Mouse (Mus musculus) liver, embryonic 16.5 days (tissue): ENCODE results near the gene Trim3. TPM values are rescaled to one million over a fixed set of nuclear protein-coding genes. Genes with fewer than 3 reads are reported as not detected.

Source experiments
- ATAC-seq: fragments of 200-750 bp; cut with Nextera tagmentation; 2 replicates; pipeline ENCODE4 v1.8.0; 2017; ENCODE audit warnings: low read depth, mild to moderate bottlenecking, moderate number of reproducible peaks, moderate library complexity
- H3K27ac ChIP-seq: fragments of 300-500 bp; sonication (generic); 2 replicates; pipeline ENCODE4 v1.5.1; 2014; ENCODE audit warnings: mild to moderate bottlenecking, low read length
- H3K27me3 ChIP-seq: fragments of 300-500 bp; sonication (generic); 2 replicates; pipeline ENCODE4 v1.6.1; 2014; ENCODE audit warnings: low read depth, low read length, mixed read lengths; ENCODE audit not compliant: control insufficient read depth, insufficient read depth
- H3K36me3 ChIP-seq: fragments of 300-500 bp; sonication (generic); 2 replicates; pipeline ENCODE4 v1.6.1; 2014; ENCODE audit warnings: mild to moderate bottlenecking; ENCODE audit not compliant: control insufficient read depth, insufficient read depth
- H3K4me1 ChIP-seq: fragments of 300-500 bp; sonication (generic); 2 replicates; pipeline ENCODE4 v1.6.1; 2014; ENCODE audit warnings: low read depth, low read length, mixed read lengths; ENCODE audit not compliant: control insufficient read depth
- H3K4me2 ChIP-seq: fragments of 300-500 bp; sonication (generic); 2 replicates; pipeline ENCODE4 v1.6.1; 2014; ENCODE audit warnings: low read depth, low read length, mixed read lengths
- H3K4me3 ChIP-seq: fragments of 300-500 bp; sonication (generic); 2 replicates; pipeline ENCODE4 v1.5.1; 2014; ENCODE audit warnings: low read depth, mild to moderate bottlenecking, low read length
- H3K9ac ChIP-seq: fragments of 300-500 bp; sonication (generic); 2 replicates; pipeline ENCODE4 v1.6.1; 2014; ENCODE audit warnings: low read depth, low read length
- H3K9me3 ChIP-seq: fragments of 300-500 bp; sonication (generic); replicated peaks from 2 replicates; pipeline ENCODE4 v1.6.1; 2016; ENCODE audit warnings: low read length; ENCODE audit not compliant: control insufficient read depth
- WGBS: fragments of 180-500 bp; shearing (Covaris S2); extraction: QIAGEN DNeasy Blood & Tissue Kit; methylation state at CpG from one replicate; pipeline ENCODE4 v1.1.7; 2014; ENCODE audit not compliant: insufficient replicate concordance; 5-methylcytosine and 5-hydroxymethylcytosine counted together
- polyA plus RNA-seq: library from polyadenylated mRNA; unstranded; fragments of >200 nt; fragmentation: Nextera tagmentation; extraction: Ambion mirVana; gene quantifications from 2 replicates; pipeline ENCODE4 v1.2.1, GENCODE M21; 2015

Trim3 gene
- polyA plus RNA-seq: 3.1 and 4.6 TPM in 2 replicates

DNA sequence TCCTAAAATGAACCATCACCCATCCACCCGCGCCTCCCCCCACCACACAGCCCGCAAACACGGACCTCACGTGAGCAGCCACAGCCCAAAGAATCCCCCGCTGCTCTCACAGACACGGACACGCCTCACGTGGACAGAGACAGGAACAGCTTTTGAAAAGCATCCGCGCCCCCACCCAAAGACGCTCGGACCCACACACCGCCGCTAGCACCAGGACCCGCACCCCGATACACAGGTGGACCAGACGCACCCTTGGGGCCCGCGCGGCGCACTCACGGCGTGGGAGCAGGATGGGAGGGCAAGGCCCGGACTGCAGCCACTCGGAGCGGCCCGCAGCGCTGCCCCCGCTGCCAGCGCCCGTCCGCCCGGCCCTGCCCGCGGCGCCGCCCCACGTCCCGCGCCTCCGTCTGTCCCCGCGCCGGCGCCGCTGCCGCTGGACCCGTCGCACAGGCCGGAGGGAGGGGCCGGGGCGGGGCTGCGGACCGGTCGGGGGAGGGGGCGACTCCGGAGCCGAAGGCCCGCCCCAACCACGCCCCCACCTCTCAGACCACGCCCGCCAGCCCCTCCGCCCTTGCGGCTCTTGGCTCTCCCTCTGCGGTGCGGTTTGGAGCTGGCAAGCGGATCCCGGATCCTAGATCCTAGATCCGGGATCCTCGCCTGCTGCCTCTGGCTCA lies at the start of gene Trim3:
Gene Trim3 (minus strand): TSS at position 445 of the 674 bp plus-strand sequence.
- Histone ChIP-seq H3K4me3 (peak within 1 kb of the TSS; percentile 73), H3K27me3 (peaks cover 6% of the 10 kb centered on the region), H3K9me3 (no peaks in the 10 kb centered on the region), H3K4me2 (peak within 1 kb of the TSS; percentile 93), H3K27ac (no peak within 1 kb of the TSS), H3K36me3 (no peaks in the 10 kb centered on the region), H3K4me1 (peaks cover 11% of the 10 kb centered on the region), H3K9ac (peak within 1 kb of the TSS; percentile 72)
- ATAC-seq: peak; percentile 91
- WGBS: under 1% methylated on average over 70 of the region's 71 CpGs

DNA sequence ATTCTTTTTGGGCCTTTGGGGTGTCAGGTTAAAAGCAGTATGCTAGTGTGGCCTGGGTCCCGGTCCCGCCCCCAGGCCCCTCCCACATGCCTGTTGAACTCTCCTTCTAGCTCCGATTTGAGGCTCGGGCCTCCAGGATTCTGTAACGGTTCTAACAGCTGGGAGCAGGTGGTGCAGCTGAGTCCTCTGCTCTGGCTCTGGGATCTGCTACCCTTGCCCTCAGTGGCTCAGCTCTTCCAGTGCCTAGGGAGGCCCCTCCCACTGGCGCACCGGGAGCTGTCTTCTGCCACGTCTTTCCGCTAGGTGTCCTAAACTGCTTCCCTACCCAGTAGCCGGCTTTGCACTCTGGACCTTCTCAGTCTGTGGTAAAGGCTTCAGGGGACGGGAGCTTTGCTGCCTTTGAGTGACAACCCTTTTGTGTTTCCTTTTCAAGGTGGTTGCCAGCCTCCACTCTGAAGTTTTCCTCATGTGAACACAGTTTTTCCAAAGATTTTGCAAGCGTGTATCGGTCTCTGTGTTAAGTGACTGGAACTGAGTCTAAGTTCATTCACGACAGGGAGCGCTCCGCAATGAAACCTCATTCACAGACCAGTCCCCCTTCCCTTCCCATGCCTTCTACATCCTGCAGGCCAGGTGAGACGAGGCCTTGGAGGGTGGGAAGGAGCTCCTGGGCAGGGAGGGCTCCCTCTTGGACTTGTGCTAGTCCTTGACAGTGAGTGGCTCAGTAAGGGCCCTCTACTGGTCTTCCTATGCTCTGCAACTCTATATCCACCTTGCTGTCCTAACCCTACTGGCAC lies 17.5 kb upstream of the Trim3 start, which contains the start of gene Dnhd1:
Gene Dnhd1 (plus strand): TSS at position 189 of the 797 bp plus-strand sequence.
- WGBS: 2% methylated on average over 17 of the region's 17 CpGs
- Histone ChIP-seq H3K27me3 (no peaks in the 10 kb centered on the region), H3K9ac (peak within 1 kb of the TSS; percentile 55), H3K36me3 (no peaks in the 10 kb centered on the region), H3K4me3 (peak within 1 kb of the TSS; percentile 59), H3K4me1 (peaks cover 4% of the 10 kb centered on the region), H3K4me2 (peak within 1 kb of the TSS; percentile 81), H3K27ac (no peak within 1 kb of the TSS; the same call in 1 of the 2 replicates), H3K9me3 (no peaks in the 10 kb centered on the region)
- peak; percentile 92 for ATAC-seq

DNA sequence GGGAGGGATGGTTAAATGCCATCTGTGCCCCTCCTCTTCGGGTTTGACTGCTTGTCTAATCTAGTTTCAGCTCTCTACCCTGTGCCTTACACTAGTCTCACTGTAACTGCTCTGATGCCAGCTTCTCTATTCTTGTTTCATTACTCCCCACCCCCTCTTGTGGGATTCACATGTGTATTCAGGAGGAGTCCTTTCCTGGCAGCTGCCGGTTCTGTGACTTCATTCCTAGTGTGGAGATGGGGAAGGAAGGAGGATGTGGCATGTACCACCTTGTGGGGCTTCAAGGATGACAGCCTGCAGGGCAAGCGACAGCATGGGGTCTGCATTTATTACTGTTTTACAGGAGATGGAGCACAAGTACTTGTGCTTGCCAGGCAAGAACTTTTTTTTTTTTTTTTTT lies 8.6 kb upstream of the Trim3 start:
- H3K9me3 ChIP-seq: no peaks in the 10 kb centered on the region
- no peak overlapping the region for H3K9ac ChIP-seq
- H3K27ac ChIP-seq: no peak overlapping the region
- no peaks in the 10 kb centered on the region for H3K27me3 ChIP-seq
- peaks cover 23% of the 10 kb centered on the region for H3K4me1 ChIP-seq
- no peak overlapping the region for H3K4me3 ChIP-seq
- H3K4me2 ChIP-seq: peak overlapping the region; percentile 91; the same call in 1 of the 2 replicates
- no peak for ATAC-seq
- no peaks in the 10 kb centered on the region for H3K36me3 ChIP-seq
- WGBS: 47% methylated on average over 3 of the region's 3 CpGs

DNA sequence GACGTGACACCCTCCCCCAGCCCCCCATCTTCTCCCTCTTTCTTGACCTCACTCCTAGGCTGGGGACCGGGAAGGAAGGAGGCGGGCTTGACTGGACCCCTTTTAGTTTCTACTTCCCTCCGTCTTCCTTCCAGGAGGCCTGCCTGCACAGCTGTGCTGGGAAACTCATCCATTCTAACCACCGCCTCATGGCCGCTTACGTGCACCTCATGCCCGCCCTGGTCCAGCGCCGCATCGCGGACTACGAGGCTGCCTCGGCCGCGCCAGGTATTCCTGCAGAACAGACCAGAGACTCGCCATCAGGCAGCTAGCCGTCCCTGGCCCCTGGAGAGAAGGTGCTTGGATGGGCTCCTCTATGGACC lies 7.5 kb upstream of the Trim3 start:
- ATAC-seq: peak; percentile 16; the same call in 1 of the 2 replicates

GRCm38 (mm10) chr7:105640233-105640893 lies 7.0 kb upstream of the Trim3 start, which contains the start of the genes Arfip2 and Gm45799:
Gene Arfip2 (minus strand): TSS chr7:105640416.
Gene Gm45799 (plus strand): TSS chr7:105640552.
- peak within 1 kb of the TSS; percentile 91 for H3K4me2 ChIP-seq
- H3K9me3 ChIP-seq: no peaks in the 10 kb centered on the region
- no peaks in the 10 kb centered on the region for H3K36me3 ChIP-seq
- H3K4me3 ChIP-seq: peak within 1 kb of the TSS; percentile 85
- peak within 1 kb of the TSS; percentile 81 for H3K27ac ChIP-seq
- under 1% methylated on average over 45 of the region's 45 CpGs for WGBS
- peak within 1 kb of the TSS; percentile 81 for H3K9ac ChIP-seq
- peaks cover 26% of the 10 kb centered on the region for H3K4me1 ChIP-seq
- ATAC-seq: peak; percentile 96
- no peaks in the 10 kb centered on the region for H3K27me3 ChIP-seq

More for the DNA sequence above, 7.5 kb upstream of the Trim3 start:
- Histone ChIP-seq H3K27ac (peak overlapping the region; percentile 81), H3K27me3 (no peaks in the 10 kb centered on the region), H3K9ac (peak overlapping the region; percentile 81), H3K4me3 (peak overlapping the region; percentile 85), H3K9me3 (no peaks in the 10 kb centered on the region), H3K36me3 (no peaks in the 10 kb centered on the region), H3K4me2 (peak overlapping the region; percentile 91), H3K4me1 (peaks cover 26% of the 10 kb centered on the region)
- WGBS: 0% methylated on average over 18 of the region's 18 CpGs

GRCm38 (mm10) chr7:105639756-105640155 lies 6.4 kb upstream of the Trim3 start, which contains the start of gene Timm10b:
Gene Timm10b (plus strand): TSS chr7:105640056.
- H3K27me3 ChIP-seq: no peaks in the 10 kb centered on the region
- H3K9ac ChIP-seq: peak within 1 kb of the TSS; percentile 81
- WGBS: 2% methylated on average over 2 of the region's 2 CpGs
- H3K4me2 ChIP-seq: peak within 1 kb of the TSS; percentile 91
- no peaks in the 10 kb centered on the region for H3K9me3 ChIP-seq
- H3K4me3 ChIP-seq: peak within 1 kb of the TSS; percentile 85
- no peak for ATAC-seq
- H3K27ac ChIP-seq: peak within 1 kb of the TSS; percentile 81
- H3K36me3 ChIP-seq: no peaks in the 10 kb centered on the region
- H3K4me1 ChIP-seq: peaks cover 26% of the 10 kb centered on the region

DNA sequence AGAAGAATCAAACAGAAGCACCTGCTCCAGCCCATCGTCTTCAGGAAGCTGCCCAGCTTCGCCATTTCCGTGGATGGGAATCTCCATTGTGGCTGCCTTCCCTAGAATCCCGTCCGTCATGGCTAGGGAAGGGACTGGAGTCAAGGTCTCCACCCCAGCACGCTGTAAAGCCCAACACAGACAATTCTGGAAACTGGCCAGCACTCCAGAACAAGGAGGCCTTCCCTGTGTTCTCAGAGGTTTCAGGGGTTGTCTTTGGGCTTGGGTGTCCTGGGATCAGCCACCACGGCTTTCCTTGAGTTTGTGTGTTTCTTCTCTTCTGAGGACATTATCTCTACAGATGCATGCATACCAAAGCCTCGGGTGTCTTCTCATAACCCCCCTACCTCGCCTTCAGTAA lies 5.9 kb upstream of the Trim3 start:
- Histone ChIP-seq H3K4me1 (peaks cover 26% of the 10 kb centered on the region), H3K27me3 (no peaks in the 10 kb centered on the region), H3K4me3 (peak overlapping the region; percentile 85), H3K9me3 (no peaks in the 10 kb centered on the region), H3K27ac (no peak overlapping the region), H3K4me2 (peak overlapping the region; percentile 91), H3K9ac (peak overlapping the region; percentile 81), H3K36me3 (no peaks in the 10 kb centered on the region)
- 58% methylated on average over 9 of the region's 9 CpGs for WGBS
- no peak for ATAC-seq

DNA sequence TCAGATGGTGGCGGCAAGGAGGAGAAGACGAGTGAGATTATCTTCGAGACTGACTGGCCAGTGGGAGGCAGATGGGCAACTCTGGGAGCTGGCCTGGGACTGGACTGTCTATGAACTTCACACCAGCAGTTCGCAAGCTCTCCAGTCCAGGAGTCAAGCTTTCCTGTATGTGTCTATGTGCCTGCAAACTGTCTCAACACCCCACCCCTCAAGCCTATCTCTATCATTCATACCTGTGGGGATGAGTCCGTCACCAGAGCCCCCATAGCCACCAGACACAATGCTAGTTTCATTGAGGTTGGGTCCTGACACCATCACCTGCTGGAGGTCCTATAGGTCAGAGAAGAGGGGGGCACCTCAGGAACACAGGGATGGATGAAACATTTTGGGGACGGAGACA lies 5.4 kb upstream of the Trim3 start:
- Histone ChIP-seq H3K27me3 (no peaks in the 10 kb centered on the region), H3K9ac (no peak overlapping the region), H3K4me2 (no peak overlapping the region), H3K9me3 (no peaks in the 10 kb centered on the region), H3K4me1 (peaks cover 31% of the 10 kb centered on the region), H3K36me3 (no peaks in the 10 kb centered on the region), H3K4me3 (no peak overlapping the region), H3K27ac (no peak overlapping the region)
- 77% methylated on average over 6 of the region's 6 CpGs for WGBS
- ATAC-seq: no peak
